Mouse (Mus musculus): ENCODE data around the gene Ciapin1. TPM values are rescaled to one million over a fixed set of nuclear protein-coding genes. Genes with fewer than 3 reads are reported as not detected.

Gene Ciapin1
- polyA plus RNA-seq, 1 experiment from 2014 or later: 154 TPM

GRCm38 (mm10) chr8:94771941-94772670, 66.1 kb downstream of the Ciapin1 start, which contains the start of gene Cx3cl1:
TSS of gene Cx3cl1 (plus strand) at chr8:94772009.
- peaks cover 13% of the 10 kb centered on the region for H3K27me3 ChIP-seq (ENCODE audit: control insufficient read depth, insufficient read depth, low read length)
- no peaks in the 10 kb centered on the region for H3K9me3 ChIP-seq (ENCODE audit: control insufficient read depth, low read length)
- WGBS: under 1% methylated on average over 38 of the region's 38 CpGs
- H3K27ac ChIP-seq (ENCODE audit: low read depth, low read length): no peak within 1 kb of the TSS
- DNase-seq (ENCODE audit: low spot score, missing footprints) (peak; percentile 96), ATAC-seq (ENCODE audit: low FRiP score) (peak; percentile 86)
- peak within 1 kb of the TSS; percentile 88 for H3K4me2 ChIP-seq
- peak within 1 kb of the TSS; percentile 74 for H3K9ac ChIP-seq (ENCODE audit: low read length)
- H3K36me3 ChIP-seq (ENCODE audit: control insufficient read depth, insufficient read depth, low read length): no peaks in the 10 kb centered on the region
- peaks cover 29% of the 10 kb centered on the region for H3K4me1 ChIP-seq (ENCODE audit: control insufficient read depth, insufficient read depth, low read length)
- H3K4me3 ChIP-seq (ENCODE audit: low read depth, low read length): peak within 1 kb of the TSS; percentile 57

GRCm38 (mm10) chr8:94770945-94771344, 67.2 kb downstream of the Ciapin1 start:
- Histone ChIP-seq H3K9me3 (ENCODE audit: control insufficient read depth, low read length) (no peaks in the 10 kb centered on the region), H3K36me3 (ENCODE audit: control insufficient read depth, insufficient read depth, low read length) (no peaks in the 10 kb centered on the region), H3K27me3 (ENCODE audit: control insufficient read depth, insufficient read depth, low read length) (peaks cover 13% of the 10 kb centered on the region), H3K27ac (ENCODE audit: low read depth, low read length) (no peak overlapping the region), H3K9ac (ENCODE audit: low read length) (no peak overlapping the region), H3K4me1 (ENCODE audit: control insufficient read depth, insufficient read depth, low read length) (peaks cover 29% of the 10 kb centered on the region), H3K4me3 (ENCODE audit: low read depth, low read length) (no peak overlapping the region), H3K4me2 (no peak overlapping the region)
- ATAC-seq (ENCODE audit: low FRiP score) (no peak), DNase-seq (ENCODE audit: low spot score, missing footprints) (no peak)
- whole genome bisulfite sequencing: 71% methylated on average over 6 of the region's 6 CpGs

Other genes starting within 250 kb of the Ciapin1 start
- gene Rspry1, start 236.4 kb downstream of the Ciapin1 start, polyA plus RNA-seq (2014; fragmentation: Nextera tagmentation; extraction: Ambion mirVana): 50.7 and 51.9 TPM in 2 replicates
- gene Fam192a, start 236.4 kb downstream of the Ciapin1 start, polyA plus RNA-seq (2014; fragmentation: Nextera tagmentation; extraction: Ambion mirVana): 107 and 127 TPM in 2 replicates
- gene Arl2bp, start 171.8 kb downstream of the Ciapin1 start, polyA plus RNA-seq (2014; fragmentation: Nextera tagmentation; extraction: Ambion mirVana): 94.6 and 108 TPM in 2 replicates
- 0.66 TPM in 1 of 2 replicates, not detected in the other for gene Pllp, start 142.1 kb downstream of the Ciapin1 start, polyA plus RNA-seq (2014; fragmentation: Nextera tagmentation; extraction: Ambion mirVana)
- gene Ccl22, start 92.8 kb downstream of the Ciapin1 start, polyA plus RNA-seq (2014; fragmentation: Nextera tagmentation; extraction: Ambion mirVana): not detected in 2 replicates
- gene Cx3cl1, start 66.3 kb downstream of the Ciapin1 start, polyA plus RNA-seq (2014; fragmentation: Nextera tagmentation; extraction: Ambion mirVana): 9.4 and 10.4 TPM in 2 replicates
- gene Ccl17, start 27.9 kb downstream of the Ciapin1 start, polyA plus RNA-seq (2014; fragmentation: Nextera tagmentation; extraction: Ambion mirVana): not detected in 2 replicates
- gene Coq9, start within 50 bp of the Ciapin1 start, polyA plus RNA-seq (2014; fragmentation: Nextera tagmentation; extraction: Ambion mirVana): 49.4 and 51.5 TPM in 2 replicates
- 160 and 169 TPM in 2 replicates for gene Polr2c, start 19.1 kb upstream of the Ciapin1 start, polyA plus RNA-seq (2014; fragmentation: Nextera tagmentation; extraction: Ambion mirVana)
- gene Dok4, start 38.0 kb upstream of the Ciapin1 start, polyA plus RNA-seq (2014; fragmentation: Nextera tagmentation; extraction: Ambion mirVana): 12.0 and 12.9 TPM in 2 replicates
- 13.5 and 15.9 TPM in 2 replicates for gene Ccdc102a, start 79.7 kb upstream of the Ciapin1 start, polyA plus RNA-seq (2014; fragmentation: Nextera tagmentation; extraction: Ambion mirVana)
- gene Adgrg5, start 85.3 kb upstream of the Ciapin1 start, polyA plus RNA-seq (2014; fragmentation: Nextera tagmentation; extraction: Ambion mirVana): 0.36 and 0.40 TPM in 2 replicates
- gene Adgrg1, start 136.4 kb upstream of the Ciapin1 start, polyA plus RNA-seq (2014; fragmentation: Nextera tagmentation; extraction: Ambion mirVana): 153 and 157 TPM in 2 replicates
- gene Adgrg3, start 179.3 kb upstream of the Ciapin1 start, polyA plus RNA-seq (2014; fragmentation: Nextera tagmentation; extraction: Ambion mirVana): 2.6 and 2.8 TPM in 2 replicates
- gene Drc7, start 216.7 kb upstream of the Ciapin1 start, polyA plus RNA-seq (2014; fragmentation: Nextera tagmentation; extraction: Ambion mirVana): 0.14 TPM in 1 of 2 replicates, not detected in the other
- 27.8 and 30.9 TPM in 2 replicates for gene Katnb1, start 242.8 kb upstream of the Ciapin1 start, polyA plus RNA-seq (2014; fragmentation: Nextera tagmentation; extraction: Ambion mirVana)